Mouse (Mus musculus): Measurements from ENCODE around the gene Spsb2. TPM values are rescaled to one million over a fixed set of nuclear protein-coding genes. Genes with fewer than 3 reads are reported as not detected.

The Spsb2 gene
- polyA plus RNA-seq, 1 experiment from 2014 or later, result 10.3 TPM

GRCm38 (mm10) chr6:124770013-124770412 lies 38.4 kb upstream of the Spsb2 start:
- peak overlapping the region; percentile 82 for H3K4me2 ChIP-seq (ENCODE audit: low read length)
- H3K27me3 ChIP-seq (replicated peaks; ENCODE audit: control insufficient read depth, insufficient read depth, low read length), result no peaks in the 10 kb centered on the region
- H3K4me1 ChIP-seq (ENCODE audit: control insufficient read depth, insufficient read depth, low read depth, low read length), result peaks cover 20% of the 10 kb centered on the region
- WGBS, result 55% methylated on average over 7 of the region's 7 CpGs
- peak overlapping the region; percentile 84 for H3K9ac ChIP-seq (ENCODE audit: low read depth, low read length)
- no peaks in the 10 kb centered on the region for H3K9me3 ChIP-seq (ENCODE audit: control insufficient read depth, low read length)
- peak overlapping the region; percentile 75 for H3K27ac ChIP-seq (ENCODE audit: low read depth, low read length)
- no peak for ATAC-seq
- 0 out of 2 replicates have a peak, but pooled peaks cover 2% of the 10 kb centered on the region for H3K36me3 ChIP-seq (ENCODE audit: control insufficient read depth, insufficient read depth, low read length)
- peak overlapping the region; percentile 63 for H3K4me3 ChIP-seq (ENCODE audit: low read length)

- Histone ChIP-seq H3K27me3 (replicated peaks; ENCODE audit: control insufficient read depth, insufficient read depth, low read length) (no peaks in the 10 kb centered on the region), H3K9me3 (ENCODE audit: control insufficient read depth, low read length) (no peaks in the 10 kb centered on the region), H3K36me3 (ENCODE audit: control insufficient read depth, insufficient read depth, low read length) (0 out of 2 replicates have a peak, but pooled peaks cover 2% of the 10 kb centered on the region), H3K4me2 (ENCODE audit: low read length) (no peak overlapping the region), H3K4me3 (ENCODE audit: low read length) (no peak overlapping the region), H3K9ac (ENCODE audit: low read depth, low read length) (no peak overlapping the region), H3K27ac (ENCODE audit: low read depth, low read length) (no peak overlapping the region), H3K4me1 (ENCODE audit: control insufficient read depth, insufficient read depth, low read depth, low read length) (peaks cover 20% of the 10 kb centered on the region)
- WGBS, result 86% methylated on average over 15 of the region's 15 CpGs
- ATAC-seq, result no peak
Measured at GRCm38 (mm10) chr6:124770511-124770910, 38.0 kb upstream of the Spsb2 start.

- ATAC-seq, result peak; percentile 53
- Histone ChIP-seq H3K9me3 (ENCODE audit: control insufficient read depth, low read length) (no peaks in the 10 kb centered on the region), H3K4me3 (ENCODE audit: low read length) (peak within 1 kb of the TSS; percentile 40), H3K36me3 (ENCODE audit: control insufficient read depth, insufficient read depth, low read length) (no peaks in the 10 kb centered on the region), H3K4me2 (ENCODE audit: low read length) (peak within 1 kb of the TSS; percentile 62), H3K27ac (ENCODE audit: low read depth, low read length) (0 out of 2 replicates have a peak within 1 kb of the TSS, but pooled peaks have one; percentile 11), H3K4me1 (ENCODE audit: control insufficient read depth, insufficient read depth, low read depth, low read length) (peaks cover 8% of the 10 kb centered on the region), H3K9ac (ENCODE audit: low read depth, low read length) (peak within 1 kb of the TSS; percentile 39; the same call in 1 of the 2 replicates), H3K27me3 (replicated peaks; ENCODE audit: control insufficient read depth, insufficient read depth, low read length) (no peaks in the 10 kb centered on the region)
- WGBS, result 2% methylated on average over 23 of the region's 23 CpGs
Measured at GRCm38 (mm10) chr6:124779222-124779983, 29.1 kb upstream of the Spsb2 start, which contains the start of gene Lrrc23. TSS of gene Lrrc23 (minus strand) at chr6:124779727.

- Histone ChIP-seq H3K4me2 (ENCODE audit: low read length) (peak overlapping the region; percentile 62), H3K4me3 (ENCODE audit: low read length) (peak overlapping the region; percentile 40), H3K9me3 (ENCODE audit: control insufficient read depth, low read length) (no peaks in the 10 kb centered on the region), H3K9ac (ENCODE audit: low read depth, low read length) (peak overlapping the region; percentile 39; the same call in 1 of the 2 replicates), H3K36me3 (ENCODE audit: control insufficient read depth, insufficient read depth, low read length) (no peaks in the 10 kb centered on the region), H3K27ac (ENCODE audit: low read depth, low read length) (no peak overlapping the region), H3K4me1 (ENCODE audit: control insufficient read depth, insufficient read depth, low read depth, low read length) (peaks cover 8% of the 10 kb centered on the region), H3K27me3 (replicated peaks; ENCODE audit: control insufficient read depth, insufficient read depth, low read length) (no peaks in the 10 kb centered on the region)
- WGBS, result 4% methylated on average over 10 of the region's 10 CpGs
- ATAC-seq, result peak; percentile 60; the same call in 1 of the 2 replicates
Measured at GRCm38 (mm10) chr6:124779984-124780416, 28.5 kb upstream of the Spsb2 start.

- Histone ChIP-seq H3K36me3 (ENCODE audit: control insufficient read depth, insufficient read depth, low read length) (no peaks in the 10 kb centered on the region), H3K27ac (ENCODE audit: low read depth, low read length) (no peak overlapping the region), H3K4me3 (ENCODE audit: low read length) (no peak overlapping the region), H3K9ac (ENCODE audit: low read depth, low read length) (no peak overlapping the region), H3K4me2 (ENCODE audit: low read length) (no peak overlapping the region), H3K27me3 (replicated peaks; ENCODE audit: control insufficient read depth, insufficient read depth, low read length) (no peaks in the 10 kb centered on the region), H3K4me1 (ENCODE audit: control insufficient read depth, insufficient read depth, low read depth, low read length) (peaks cover 8% of the 10 kb centered on the region), H3K9me3 (ENCODE audit: control insufficient read depth, low read length) (no peaks in the 10 kb centered on the region)
- no peak for ATAC-seq
- WGBS, result 87% methylated on average over 7 of the region's 7 CpGs
Measured at GRCm38 (mm10) chr6:124780917-124781316, 27.5 kb upstream of the Spsb2 start.

DNA sequence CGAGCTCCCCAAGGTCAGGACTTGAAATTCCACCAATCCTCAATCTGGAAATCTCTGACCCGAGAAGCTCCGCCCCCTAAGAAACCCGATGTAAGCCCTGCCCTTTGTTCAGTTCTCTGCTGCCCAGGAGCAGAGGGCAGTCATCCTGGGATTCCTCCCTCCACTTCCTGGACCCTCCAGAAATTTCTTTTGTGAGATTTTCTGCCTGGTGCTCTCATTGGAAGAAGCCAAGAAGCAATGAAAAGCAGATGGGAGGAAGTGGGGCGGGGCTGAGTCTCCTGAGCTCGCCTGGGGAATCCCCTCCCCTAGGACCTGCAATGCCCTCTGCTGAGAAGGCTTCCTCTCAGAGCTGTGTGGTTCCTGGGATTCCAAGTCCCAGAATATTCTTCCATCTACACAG lies 26.0 kb upstream of the Spsb2 start:
- 15% methylated on average over 6 of the region's 6 CpGs for WGBS
- no peaks in the 10 kb centered on the region for H3K27me3 ChIP-seq (replicated peaks; ENCODE audit: control insufficient read depth, insufficient read depth, low read length)
- no peak overlapping the region for H3K9ac ChIP-seq (ENCODE audit: low read depth, low read length)
- no peaks in the 10 kb centered on the region for H3K36me3 ChIP-seq (ENCODE audit: control insufficient read depth, insufficient read depth, low read length)
- H3K27ac ChIP-seq (ENCODE audit: low read depth, low read length), result no peak overlapping the region
- peaks cover 8% of the 10 kb centered on the region for H3K4me1 ChIP-seq (ENCODE audit: control insufficient read depth, insufficient read depth, low read depth, low read length)
- no peaks in the 10 kb centered on the region for H3K9me3 ChIP-seq (ENCODE audit: control insufficient read depth, low read length)
- H3K4me2 ChIP-seq (ENCODE audit: low read length), result no peak overlapping the region
- no peak for ATAC-seq
- no peak overlapping the region for H3K4me3 ChIP-seq (ENCODE audit: low read length)

GRCm38 (mm10) chr6:124786756-124787420 lies 21.6 kb upstream of the Spsb2 start:
- Histone ChIP-seq H3K27ac (ENCODE audit: low read depth, low read length) (no peak overlapping the region), H3K27me3 (replicated peaks; ENCODE audit: control insufficient read depth, insufficient read depth, low read length) (no peaks in the 10 kb centered on the region), H3K4me3 (ENCODE audit: low read length) (no peak overlapping the region), H3K9ac (ENCODE audit: low read depth, low read length) (no peak overlapping the region), H3K36me3 (ENCODE audit: control insufficient read depth, insufficient read depth, low read length) (no peaks in the 10 kb centered on the region), H3K4me1 (ENCODE audit: control insufficient read depth, insufficient read depth, low read depth, low read length) (no peaks in the 10 kb centered on the region; the same call in 1 of the 2 replicates), H3K9me3 (ENCODE audit: control insufficient read depth, low read length) (no peaks in the 10 kb centered on the region), H3K4me2 (ENCODE audit: low read length) (no peak overlapping the region)
- WGBS, result 46% methylated on average over 8 of the region's 8 CpGs
- ATAC-seq, result no peak

- WGBS, result 79% methylated on average over 10 of the region's 10 CpGs
- H3K36me3 ChIP-seq (ENCODE audit: control insufficient read depth, insufficient read depth, low read length), result no peaks in the 10 kb centered on the region
- no peaks in the 10 kb centered on the region; the same call in 1 of the 2 replicates for H3K4me1 ChIP-seq (ENCODE audit: control insufficient read depth, insufficient read depth, low read depth, low read length)
- H3K27ac ChIP-seq (ENCODE audit: low read depth, low read length), result no peak overlapping the region
- no peak overlapping the region for H3K9ac ChIP-seq (ENCODE audit: low read depth, low read length)
- H3K9me3 ChIP-seq (ENCODE audit: control insufficient read depth, low read length), result no peaks in the 10 kb centered on the region
- no peak overlapping the region for H3K4me3 ChIP-seq (ENCODE audit: low read length)
- H3K4me2 ChIP-seq (ENCODE audit: low read length), result no peak overlapping the region
- ATAC-seq, result no peak
- no peaks in the 10 kb centered on the region for H3K27me3 ChIP-seq (replicated peaks; ENCODE audit: control insufficient read depth, insufficient read depth, low read length)
Measured at GRCm38 (mm10) chr6:124787722-124788121, 20.7 kb upstream of the Spsb2 start.

GRCm38 (mm10) chr6:124789519-124789918 lies 18.9 kb upstream of the Spsb2 start:
- WGBS, result 81% methylated on average over 4 of the region's 4 CpGs
- Histone ChIP-seq H3K4me3 (ENCODE audit: low read length) (no peak overlapping the region), H3K27ac (ENCODE audit: low read depth, low read length) (no peak overlapping the region), H3K4me2 (ENCODE audit: low read length) (no peak overlapping the region), H3K4me1 (ENCODE audit: control insufficient read depth, insufficient read depth, low read depth, low read length) (no peaks in the 10 kb centered on the region; the same call in 1 of the 2 replicates), H3K36me3 (ENCODE audit: control insufficient read depth, insufficient read depth, low read length) (no peaks in the 10 kb centered on the region), H3K9ac (ENCODE audit: low read depth, low read length) (no peak overlapping the region), H3K9me3 (ENCODE audit: control insufficient read depth, low read length) (no peaks in the 10 kb centered on the region), H3K27me3 (replicated peaks; ENCODE audit: control insufficient read depth, insufficient read depth, low read length) (no peaks in the 10 kb centered on the region)
- ATAC-seq, result no peak
